Mouse (Mus musculus) heart, embryonic 13.5 days (tissue): ENCODE measurements around the gene Chek2. TPM values are rescaled to one million over a fixed set of nuclear protein-coding genes. Genes with fewer than 3 reads are reported as not detected.

ENCODE experiments used
- ATAC-seq: fragments of 200-750 bp; cut with Nextera tagmentation; 2 replicates; pipeline ENCODE4 v1.8.0; 2017; ENCODE audit warnings: moderate TSS enrichment; ENCODE audit not compliant: insufficient number of reproducible peaks, low FRiP score, low TSS enrichment; ENCODE audit errors: extremely low read depth
- H3K27ac ChIP-seq: fragments of 300-500 bp; sonication (generic); replicated peaks from 2 replicates; pipeline ENCODE4 v1.5.1; 2015; ENCODE audit warnings: moderate library complexity, mild to moderate bottlenecking, inconsistent platforms
- H3K27me3 ChIP-seq: fragments of 300-500 bp; sonication (generic); replicated peaks from 2 replicates; pipeline ENCODE4 v1.6.1; 2015; ENCODE audit warnings: mild to moderate bottlenecking, inconsistent platforms
- H3K36me3 ChIP-seq: fragments of 300-500 bp; sonication (generic); 2 replicates; pipeline ENCODE4 v1.6.1; 2015; ENCODE audit warnings: mild to moderate bottlenecking, inconsistent platforms
- H3K4me1 ChIP-seq: fragments of 300-500 bp; sonication (generic); 2 replicates; pipeline ENCODE4 v1.6.1; 2015; ENCODE audit warnings: inconsistent platforms
- H3K4me2 ChIP-seq: fragments of 300-500 bp; sonication (generic); 2 replicates; pipeline ENCODE4 v1.6.1; 2015; ENCODE audit warnings: inconsistent platforms, mild to moderate bottlenecking, moderate library complexity
- H3K4me3 ChIP-seq: fragments of 300-500 bp; sonication (generic); 2 replicates; pipeline ENCODE4 v1.5.1; 2015; ENCODE audit warnings: moderate library complexity, mild to moderate bottlenecking, inconsistent platforms
- H3K9ac ChIP-seq: fragments of 300-500 bp; sonication (generic); 2 replicates; pipeline ENCODE4 v1.6.1; 2015; ENCODE audit warnings: inconsistent platforms, mild to moderate bottlenecking, moderate library complexity
- H3K9me3 ChIP-seq: fragments of 300-500 bp; sonication (generic); 2 replicates; pipeline ENCODE4 v1.6.1; 2016; ENCODE audit warnings: inconsistent platforms
- WGBS: fragments of 180-500 bp; shearing (Covaris S2); methylation state at CpG from one replicate; pipeline ENCODE4 v1.1.7; 2015; ENCODE audit warnings: mixed read lengths; 5-methylcytosine and 5-hydroxymethylcytosine counted together
- polyA plus RNA-seq: library from polyadenylated mRNA; unstranded; fragments of >200 nt; fragmentation: Nextera tagmentation; extraction: Ambion mirVana; gene quantifications from 2 replicates; pipeline ENCODE4 v1.2.1, GENCODE M21; 2015

Chek2 gene
- polyA plus RNA-seq: 18.2 and 19.8 TPM in 2 replicates

GRCm38 (mm10) chr5:110839678-110840365, at the start of gene Chek2, which contains the start of gene Hscb:
TSS of gene Chek2 (plus strand) at chr5:110839979.
TSS of gene Hscb (minus strand) at chr5:110839777.
- Histone ChIP-seq H3K4me3 (peak within 1 kb of the TSS; percentile 87), H3K27me3 (no peaks in the 10 kb centered on the region), H3K27ac (peak within 1 kb of the TSS; percentile 92), H3K4me1 (peaks cover 37% of the 10 kb centered on the region), H3K9ac (peak within 1 kb of the TSS; percentile 91), H3K36me3 (peaks cover 37% of the 10 kb centered on the region), H3K9me3 (no peaks in the 10 kb centered on the region), H3K4me2 (peak within 1 kb of the TSS; percentile 84)
- WGBS: 1% methylated on average over 41 of the region's 41 CpGs
- peak; percentile 95 for ATAC-seq

- ATAC-seq: no peak
- peaks cover 12% of the 10 kb centered on the region for H3K4me1 ChIP-seq
- no peak overlapping the region for H3K4me3 ChIP-seq
- H3K36me3 ChIP-seq: peaks cover 99% of the 10 kb centered on the region
- H3K9me3 ChIP-seq: no peaks in the 10 kb centered on the region
- H3K27ac ChIP-seq: no peak overlapping the region
- 88% methylated on average over 7 of the region's 7 CpGs for WGBS
- H3K27me3 ChIP-seq: no peaks in the 10 kb centered on the region
- no peak overlapping the region for H3K9ac ChIP-seq
- no peak overlapping the region for H3K4me2 ChIP-seq
Observed at GRCm38 (mm10) chr5:110794363-110794762, 45.4 kb upstream of the Chek2 start.

GRCm38 (mm10) chr5:110797696-110798095, 42.1 kb upstream of the Chek2 start:
- H3K36me3 ChIP-seq: peaks cover 90% of the 10 kb centered on the region
- ATAC-seq: no peak
- H3K9me3 ChIP-seq: no peaks in the 10 kb centered on the region
- no peak overlapping the region for H3K4me2 ChIP-seq
- WGBS: 50% methylated on average over 4 of the region's 4 CpGs
- H3K4me1 ChIP-seq: peaks cover 26% of the 10 kb centered on the region
- no peaks in the 10 kb centered on the region for H3K27me3 ChIP-seq
- H3K4me3 ChIP-seq: no peak overlapping the region
- 0 out of 2 replicates have a peak overlapping the region, but pooled peaks have one; percentile 40 for H3K9ac ChIP-seq
- H3K27ac ChIP-seq: peak overlapping the region; percentile 45; the same call in 1 of the 2 replicates

GRCm38 (mm10) chr5:110801036-110801624, 38.6 kb upstream of the Chek2 start:
- no peak for ATAC-seq
- H3K9ac ChIP-seq: no peak overlapping the region
- H3K4me2 ChIP-seq: no peak overlapping the region
- no peak overlapping the region for H3K4me3 ChIP-seq
- H3K4me1 ChIP-seq: peaks cover 41% of the 10 kb centered on the region
- H3K36me3 ChIP-seq: peaks cover 79% of the 10 kb centered on the region
- H3K27ac ChIP-seq: no peak overlapping the region
- H3K9me3 ChIP-seq: no peaks in the 10 kb centered on the region
- H3K27me3 ChIP-seq: no peaks in the 10 kb centered on the region
- 84% methylated on average over 3 of the region's 3 CpGs for WGBS

- no peak for ATAC-seq
- no peaks in the 10 kb centered on the region for H3K27me3 ChIP-seq
- peaks cover 52% of the 10 kb centered on the region for H3K4me1 ChIP-seq
- WGBS: 73% methylated on average over 4 of the region's 4 CpGs
- no peak overlapping the region for H3K27ac ChIP-seq
- H3K36me3 ChIP-seq: peaks cover 79% of the 10 kb centered on the region
- no peak overlapping the region for H3K4me2 ChIP-seq
- H3K9me3 ChIP-seq: no peaks in the 10 kb centered on the region
- H3K9ac ChIP-seq: no peak overlapping the region; the same call in 1 of the 2 replicates
- H3K4me3 ChIP-seq: no peak overlapping the region
Observed at GRCm38 (mm10) chr5:110802186-110802585, 37.6 kb upstream of the Chek2 start.

- ATAC-seq: no peak
- no peak overlapping the region for H3K4me2 ChIP-seq
- H3K27ac ChIP-seq: no peak overlapping the region
- no peaks in the 10 kb centered on the region for H3K27me3 ChIP-seq
- no peak overlapping the region for H3K4me3 ChIP-seq
- H3K36me3 ChIP-seq: peaks cover 77% of the 10 kb centered on the region
- no peaks in the 10 kb centered on the region for H3K9me3 ChIP-seq
- peaks cover 54% of the 10 kb centered on the region for H3K4me1 ChIP-seq
- no peak overlapping the region; the same call in none of the 2 replicates for H3K9ac ChIP-seq
Observed at GRCm38 (mm10) chr5:110802809-110803208, 37.0 kb upstream of the Chek2 start.

- peaks cover 59% of the 10 kb centered on the region for H3K4me1 ChIP-seq
- WGBS: 80% methylated on average over 7 of the region's 7 CpGs
- no peak overlapping the region for H3K4me3 ChIP-seq
- no peak overlapping the region for H3K4me2 ChIP-seq
- no peaks in the 10 kb centered on the region for H3K27me3 ChIP-seq
- no peak overlapping the region for H3K9ac ChIP-seq
- ATAC-seq: no peak
- no peaks in the 10 kb centered on the region for H3K9me3 ChIP-seq
- no peak overlapping the region for H3K27ac ChIP-seq
- peaks cover 63% of the 10 kb centered on the region for H3K36me3 ChIP-seq
Observed at GRCm38 (mm10) chr5:110804012-110804743, 35.6 kb upstream of the Chek2 start.

- Histone ChIP-seq H3K4me1 (peaks cover 57% of the 10 kb centered on the region), H3K9me3 (no peaks in the 10 kb centered on the region), H3K27ac (no peak overlapping the region), H3K4me3 (no peak overlapping the region), H3K4me2 (no peak overlapping the region), H3K9ac (no peak overlapping the region), H3K27me3 (no peaks in the 10 kb centered on the region), H3K36me3 (peaks cover 45% of the 10 kb centered on the region)
- 81% methylated on average over 4 of the region's 4 CpGs for WGBS
- ATAC-seq: no peak
Observed at GRCm38 (mm10) chr5:110806154-110806553, 33.6 kb upstream of the Chek2 start.

GRCm38 (mm10) chr5:110806676-110807075, 33.1 kb upstream of the Chek2 start:
- no peaks in the 10 kb centered on the region for H3K27me3 ChIP-seq
- H3K4me3 ChIP-seq: no peak overlapping the region
- H3K4me2 ChIP-seq: peak overlapping the region; percentile 95
- no peaks in the 10 kb centered on the region for H3K9me3 ChIP-seq
- peaks cover 55% of the 10 kb centered on the region for H3K4me1 ChIP-seq
- peaks cover 42% of the 10 kb centered on the region for H3K36me3 ChIP-seq
- ATAC-seq: no peak
- 88% methylated on average over 1 of the region's 1 CpGs for WGBS
- H3K27ac ChIP-seq: no peak overlapping the region
- H3K9ac ChIP-seq: peak overlapping the region; percentile 1; the same call in 1 of the 2 replicates

GRCm38 (mm10) chr5:110807453-110807852, 32.3 kb upstream of the Chek2 start:
- H3K27me3 ChIP-seq: no peaks in the 10 kb centered on the region
- peaks cover 39% of the 10 kb centered on the region for H3K36me3 ChIP-seq
- H3K4me2 ChIP-seq: peak overlapping the region; percentile 95
- peak overlapping the region; percentile 87 for H3K4me3 ChIP-seq
- peak overlapping the region; percentile 88 for H3K27ac ChIP-seq
- no peaks in the 10 kb centered on the region for H3K9me3 ChIP-seq
- WGBS: 76% methylated on average over 4 of the region's 4 CpGs
- peaks cover 48% of the 10 kb centered on the region for H3K4me1 ChIP-seq
- H3K9ac ChIP-seq: peak overlapping the region; percentile 98
- no peak for ATAC-seq

- Histone ChIP-seq H3K36me3 (peaks cover 33% of the 10 kb centered on the region), H3K9me3 (no peaks in the 10 kb centered on the region), H3K27me3 (no peaks in the 10 kb centered on the region), H3K27ac (peak overlapping the region; percentile 88), H3K4me3 (peak overlapping the region; percentile 87), H3K4me1 (peaks cover 43% of the 10 kb centered on the region), H3K9ac (peak overlapping the region; percentile 98), H3K4me2 (peak overlapping the region; percentile 95)
- under 1% methylated on average over 14 of the region's 14 CpGs for WGBS
- peak; percentile 37; the same call in 1 of the 2 replicates for ATAC-seq
Observed at GRCm38 (mm10) chr5:110808061-110808631, 31.6 kb upstream of the Chek2 start.
